Mouse (Mus musculus) kidney, postnatal 0 days (tissue): ENCODE results near the gene Dnase1l3. TPM values are rescaled to one million over a fixed set of nuclear protein-coding genes. Genes with fewer than 3 reads are reported as not detected.
A peak's percentile ranks its signal among the peaks of the same experiment; 100 is the strongest.

Source experiments
- ATAC-seq: fragments of 200-750 bp; cut with Nextera tagmentation; replicated peaks from 2 replicates; pipeline ENCODE4 v1.8.0; 2017; ENCODE audit warnings: low read depth, moderate number of reproducible peaks, moderate TSS enrichment, moderate library complexity; ENCODE audit not compliant: low FRiP score
- DNase-seq: peaks from one replicate; pipeline ENCODE4 v3.0.0-alpha.2; 2016; ENCODE audit warnings: low spot score
- H3K27ac ChIP-seq: fragments of 300-500 bp; sonication (generic); 2 replicates; pipeline ENCODE4 v1.5.1; 2014; ENCODE audit warnings: mild to moderate bottlenecking
- H3K27me3 ChIP-seq: fragments of 300-500 bp; sonication (generic); 2 replicates; pipeline ENCODE4 v1.6.1; 2014; ENCODE audit warnings: low read length, mixed read lengths; ENCODE audit not compliant: insufficient read depth
- H3K36me3 ChIP-seq: fragments of 300-500 bp; sonication (generic); 2 replicates; pipeline ENCODE4 v1.6.1; 2014; ENCODE audit warnings: low read length, mixed read lengths; ENCODE audit not compliant: insufficient read depth
- H3K4me1 ChIP-seq: fragments of 300-500 bp; sonication (generic); replicated peaks from 2 replicates; pipeline ENCODE4 v1.6.1; 2014; ENCODE audit warnings: antibody characterized with exemption, low read length, mixed read lengths; ENCODE audit not compliant: insufficient read depth
- H3K4me2 ChIP-seq: fragments of 300-500 bp; sonication (generic); 2 replicates; pipeline ENCODE4 v1.6.1; 2014; ENCODE audit warnings: mild to moderate bottlenecking, low read length, moderate library complexity, mixed read lengths
- H3K4me3 ChIP-seq: fragments of 300-500 bp; sonication (generic); replicated peaks from 2 replicates; pipeline ENCODE4 v1.5.1; 2014; ENCODE audit warnings: low read depth, low read length
- H3K9ac ChIP-seq: fragments of 300-500 bp; sonication (generic); 2 replicates; pipeline ENCODE4 v1.6.1; 2014; ENCODE audit warnings: low read depth, low read length
- H3K9me3 ChIP-seq: fragments of 300-500 bp; sonication (generic); replicated peaks from 2 replicates; pipeline ENCODE4 v1.6.1; 2016; ENCODE audit warnings: low read length, inconsistent platforms, mixed read lengths
- CTCF ChIP-seq: IDR thresholded peaks from 2 replicates; pipeline ENCODE4 v1.5.1; 2016; ENCODE audit warnings: antibody characterized with exemption, low read depth, mild to moderate bottlenecking, moderate library complexity
- WGBS: fragments of 180-500 bp; shearing (Covaris S2); extraction: QIAGEN DNeasy Blood & Tissue Kit; methylation state at CpG from one replicate; pipeline ENCODE4 v1.1.7; 2014; 5-methylcytosine and 5-hydroxymethylcytosine counted together
- polyA plus RNA-seq: library from polyadenylated mRNA; unstranded; fragments of >200 nt; fragmentation: Nextera tagmentation; extraction: Ambion mirVana; gene quantifications from 2 replicates; pipeline ENCODE4 v1.2.1, GENCODE M21; 2015

Gene Dnase1l3
- 0.25 and 0.26 TPM in 2 replicates for polyA plus RNA-seq

- peak; percentile 58 for DNase-seq
- WGBS: 67% methylated on average over 8 of the region's 8 CpGs
- H3K27ac ChIP-seq: no peak within 1 kb of the TSS
- H3K27me3 ChIP-seq: no peaks in the 10 kb centered on the region
- H3K36me3 ChIP-seq: no peaks in the 10 kb centered on the region
- H3K9me3 ChIP-seq: no peaks in the 10 kb centered on the region
- H3K9ac ChIP-seq: no peak within 1 kb of the TSS
- TF ChIP-seq CTCF: peak; percentile 74
- ATAC-seq: peak; percentile 26; the same call in 1 of the 2 replicates
- no peak within 1 kb of the TSS for H3K4me3 ChIP-seq
- no peaks in the 10 kb centered on the region for H3K4me1 ChIP-seq
- no peak within 1 kb of the TSS for H3K4me2 ChIP-seq
These were observed at the start of gene Dnase1l3 for GRCm38 (mm10) chr14:7994271-7994767. Dnase1l3 (minus strand) TSS chr14:7994573.

GRCm38 (mm10) chr14:8042577-8042976 lies 48.2 kb upstream of the Dnase1l3 start:
- 94% methylated on average over 9 of the region's 9 CpGs for WGBS
- Histone ChIP-seq H3K4me3 (no peak overlapping the region), H3K4me1 (no peaks in the 10 kb centered on the region), H3K36me3 (0 out of 2 replicates have a peak, but pooled peaks cover 4% of the 10 kb centered on the region), H3K4me2 (no peak overlapping the region), H3K27me3 (no peaks in the 10 kb centered on the region), H3K9me3 (no peaks in the 10 kb centered on the region), H3K27ac (no peak overlapping the region), H3K9ac (no peak overlapping the region)
- no peak for TF ChIP-seq CTCF
- DNase-seq (no peak), ATAC-seq (no peak)

- no peak for TF ChIP-seq CTCF
- DNase-seq (no peak), ATAC-seq (no peak)
- Histone ChIP-seq H3K27ac (no peak overlapping the region), H3K4me2 (no peak overlapping the region), H3K9ac (no peak overlapping the region), H3K27me3 (no peaks in the 10 kb centered on the region), H3K9me3 (no peaks in the 10 kb centered on the region), H3K4me3 (no peak overlapping the region), H3K4me1 (no peaks in the 10 kb centered on the region), H3K36me3 (0 out of 2 replicates have a peak, but pooled peaks cover 4% of the 10 kb centered on the region)
- WGBS: 83% methylated on average over 2 of the region's 2 CpGs
These were observed 47.7 kb upstream of the Dnase1l3 start for GRCm38 (mm10) chr14:8042120-8042519.

- no peak overlapping the region for H3K9ac ChIP-seq
- 84% methylated on average over 12 of the region's 12 CpGs for WGBS
- no peak overlapping the region for H3K4me3 ChIP-seq
- no peaks in the 10 kb centered on the region for H3K4me1 ChIP-seq
- H3K27me3 ChIP-seq: no peaks in the 10 kb centered on the region
- H3K27ac ChIP-seq: no peak overlapping the region
- no peak overlapping the region for H3K4me2 ChIP-seq
- DNase-seq: no peak
- ATAC-seq: no peak
- TF ChIP-seq CTCF: no peak
- no peaks in the 10 kb centered on the region for H3K9me3 ChIP-seq
- 0 out of 2 replicates have a peak, but pooled peaks cover 4% of the 10 kb centered on the region for H3K36me3 ChIP-seq
These were observed 46.7 kb upstream of the Dnase1l3 start for GRCm38 (mm10) chr14:8040911-8041678.

- H3K36me3 ChIP-seq: 0 out of 2 replicates have a peak, but pooled peaks cover 4% of the 10 kb centered on the region
- H3K4me3 ChIP-seq: no peak overlapping the region
- no peaks in the 10 kb centered on the region for H3K4me1 ChIP-seq
- ATAC-seq (no peak), DNase-seq (no peak)
- TF ChIP-seq CTCF: no peak
- no peaks in the 10 kb centered on the region for H3K9me3 ChIP-seq
- H3K27ac ChIP-seq: no peak overlapping the region
- H3K9ac ChIP-seq: no peak overlapping the region
- no peaks in the 10 kb centered on the region for H3K27me3 ChIP-seq
- WGBS: 67% methylated on average over 3 of the region's 3 CpGs
- H3K4me2 ChIP-seq: no peak overlapping the region
These were observed 45.8 kb upstream of the Dnase1l3 start for GRCm38 (mm10) chr14:8040179-8040578.

- Histone ChIP-seq H3K27me3 (no peaks in the 10 kb centered on the region), H3K9me3 (no peaks in the 10 kb centered on the region), H3K27ac (no peak overlapping the region), H3K4me2 (no peak overlapping the region), H3K4me1 (no peaks in the 10 kb centered on the region), H3K4me3 (no peak overlapping the region), H3K9ac (no peak overlapping the region), H3K36me3 (0 out of 2 replicates have a peak, but pooled peaks cover 4% of the 10 kb centered on the region)
- no peak for DNase-seq
- no peak for ATAC-seq
- 85% methylated on average over 7 of the region's 7 CpGs for WGBS
- no peak for TF ChIP-seq CTCF
These were observed 44.5 kb upstream of the Dnase1l3 start for GRCm38 (mm10) chr14:8038791-8039448.
